Mouse (Mus musculus) MEL (cell line): ENCODE results near the gene Rpl18a. TPM values are rescaled to one million over a fixed set of nuclear protein-coding genes. Genes with fewer than 3 reads are reported as not detected.

ENCODE experiments used
- DNase-seq: peaks from one replicate; pipeline ENCODE4 v3.0.0; 2011; ENCODE audit warnings: low read depth, low spot score
- H3K27ac ChIP-seq: 2 replicates; pipeline ENCODE4 v1.5.1; 2012; ENCODE audit warnings: low read depth, mild to moderate bottlenecking, control low read depth, low read length, moderate library complexity; ENCODE audit not compliant: control insufficient read depth
- H3K27me3 ChIP-seq, 2 experiments: fragments of 150-350 bp in 1 of 2; sonication (generic) in 1 of 2; 2 replicates each; pipeline ENCODE4 v1.6.1; 2012; ENCODE audit warnings: low read length in 2 of 2, mild to moderate bottlenecking in 2 of 2, improper control_type of control experiment in 1 of 2, moderate library complexity in 1 of 2; ENCODE audit not compliant: insufficient read depth in 2 of 2, control insufficient read depth in 1 of 2
- H3K36me3 ChIP-seq, 2 experiments: 2 replicates each; pipeline ENCODE4 v1.6.1; 2012 to 2014; ENCODE audit warnings: low read length in 2 of 2, improper control_type of control experiment in 1 of 2, inconsistent platforms in 1 of 2, mild to moderate bottlenecking in 1 of 2; ENCODE audit not compliant: insufficient read depth in 2 of 2, control insufficient read depth in 1 of 2
- H3K4me1 ChIP-seq, 2 experiments: fragments of 150-350 bp in 1 of 2; sonication (generic) in 1 of 2; 2 replicates each; pipeline ENCODE4 v1.6.1; 2012; ENCODE audit warnings: low read length in 2 of 2, improper control_type of control experiment in 1 of 2, mild to moderate bottlenecking in 1 of 2; ENCODE audit not compliant: insufficient read depth in 2 of 2, control insufficient read depth in 1 of 2
- H3K4me3 ChIP-seq, 2 experiments: fragments of 150-350 bp in 1 of 2; sonication (generic) in 1 of 2; 2 replicates each; pipeline ENCODE4 v1.5.1; 2012; ENCODE audit warnings: low read depth in 2 of 2, low read length in 2 of 2, mild to moderate bottlenecking in 2 of 2, moderate library complexity in 2 of 2, control low read depth in 1 of 2, improper control_type of control experiment in 1 of 2; ENCODE audit not compliant: control insufficient read depth in 1 of 2, insufficient read depth in 1 of 2
- H3K79me2 ChIP-seq: 2 replicates; pipeline ENCODE4 v1.6.1; 2012; ENCODE audit warnings: mild to moderate bottlenecking, low read length, moderate library complexity; ENCODE audit not compliant: control insufficient read depth, poor library complexity, insufficient read depth
- H3K9ac ChIP-seq: 2 replicates; pipeline ENCODE4 v1.6.1; 2012; ENCODE audit warnings: low read depth, mild to moderate bottlenecking, control low read depth, low read length, moderate library complexity; ENCODE audit not compliant: control insufficient read depth, poor library complexity, severe bottlenecking
- H3K9me3 ChIP-seq: fragments of 150-350 bp; sonication (generic); replicated peaks from 2 replicates; pipeline ENCODE4 v1.6.1; 2012; ENCODE audit warnings: mild to moderate bottlenecking, low read length, improper control_type of control experiment, moderate library complexity; ENCODE audit not compliant: insufficient read depth
- CHD1 ChIP-seq: IDR thresholded peaks from 2 replicates; pipeline ENCODE4 v1.6.1; 2012; ENCODE audit warnings: low read depth, mild to moderate bottlenecking, inconsistent platforms, low read length, improper control_type of control experiment
- CHD2 ChIP-seq: IDR thresholded peaks from 2 replicates; pipeline ENCODE4 v1.6.1; 2011; ENCODE audit warnings: low read length, improper control_type of control experiment
- ELF1 ChIP-seq: IDR thresholded peaks from 2 replicates; pipeline ENCODE4 v1.6.1; 2014; ENCODE audit warnings: low read depth, mild to moderate bottlenecking, inconsistent platforms, low read length, improper control_type of control experiment, moderate library complexity
- HCFC1 ChIP-seq: IDR thresholded peaks from 2 replicates; pipeline ENCODE4 v1.6.1; 2012; ENCODE audit warnings: low read depth, mild to moderate bottlenecking, inconsistent platforms, low read length, improper control_type of control experiment, moderate library complexity
- KAT2A ChIP-seq: conservative IDR thresholded peaks from 2 replicates; pipeline ENCODE4 v1.6.1; 2012; ENCODE audit warnings: low read depth, low read length, improper control_type of control experiment, inconsistent platforms
- MAFK ChIP-seq: IDR thresholded peaks from 2 replicates; pipeline ENCODE4 v1.6.1; 2011; ENCODE audit warnings: low read depth, mild to moderate bottlenecking, low read length, improper control_type of control experiment, borderline replicate concordance
- MAX ChIP-seq: IDR thresholded peaks from 2 replicates; pipeline ENCODE4 v1.6.1; 2011; ENCODE audit warnings: low read length, improper control_type of control experiment
- MAZ ChIP-seq: IDR thresholded peaks from 2 replicates; pipeline ENCODE4 v1.6.1; 2012; ENCODE audit warnings: low read depth, mild to moderate bottlenecking, inconsistent platforms, low read length, improper control_type of control experiment
- MXI1 ChIP-seq: IDR thresholded peaks from 2 replicates; pipeline ENCODE4 v1.6.1; 2011; ENCODE audit warnings: mild to moderate bottlenecking, low read depth, low read length, improper control_type of control experiment
- NELFE ChIP-seq: IDR thresholded peaks from 2 replicates; pipeline ENCODE4 v1.6.1; 2011; ENCODE audit warnings: low read depth, low read length, improper control_type of control experiment
- POLR2A ChIP-seq, 2 experiments: IDR thresholded peaks; 2 replicates each; pipeline ENCODE4 v1.6.1; 2011 to 2012; ENCODE audit warnings: low read length in 2 of 2, mild to moderate bottlenecking in 2 of 2, control low read depth in 1 of 2, improper control_type of control experiment in 1 of 2, low read depth in 1 of 2, moderate library complexity in 1 of 2; ENCODE audit not compliant: control insufficient read depth in 1 of 2, insufficient read depth in 1 of 2, poor library complexity in 1 of 2
- POLR2AphosphoS2 ChIP-seq: IDR thresholded peaks from 2 replicates; pipeline ENCODE4 v1.6.1; 2011; ENCODE audit warnings: low read length, improper control_type of control experiment
- POLR2AphosphoS5 ChIP-seq: IDR thresholded peaks from 2 replicates; pipeline ENCODE4 v1.6.1; 2012; ENCODE audit warnings: low read depth, borderline replicate concordance, mild to moderate bottlenecking, inconsistent platforms, low read length, moderate library complexity, mixed read lengths
- RAD21 ChIP-seq: IDR thresholded peaks from 2 replicates; pipeline ENCODE4 v1.6.1; 2011; ENCODE audit warnings: mild to moderate bottlenecking, low read depth, low read length, improper control_type of control experiment
- RCOR1 ChIP-seq: IDR thresholded peaks from 2 replicates; pipeline ENCODE4 v1.6.1; 2012; ENCODE audit warnings: low read depth, mild to moderate bottlenecking, inconsistent platforms, low read length, improper control_type of control experiment
- SMC3 ChIP-seq: IDR thresholded peaks from 2 replicates; pipeline ENCODE4 v1.6.1; 2011; ENCODE audit warnings: low read depth, low read length, improper control_type of control experiment
- TBP ChIP-seq: IDR thresholded peaks from 2 replicates; pipeline ENCODE4 v1.8.0; 2011; ENCODE audit warnings: low read depth, low read length, improper control_type of control experiment
- USF1 ChIP-seq: IDR thresholded peaks from 2 replicates; pipeline ENCODE4 v1.6.1; 2014; ENCODE audit warnings: low read depth, mild to moderate bottlenecking, inconsistent platforms, low read length, improper control_type of control experiment, moderate library complexity
- ZC3H11A ChIP-seq: IDR thresholded peaks from 2 replicates; pipeline ENCODE4 v1.6.1; 2012; ENCODE audit warnings: low read depth, mild to moderate bottlenecking, inconsistent platforms, low read length, improper control_type of control experiment
- ZKSCAN1 ChIP-seq: IDR thresholded peaks from 2 replicates; pipeline ENCODE4 v1.6.1; 2012; ENCODE audit warnings: low read depth, mild to moderate bottlenecking, inconsistent platforms, low read length, improper control_type of control experiment, moderate library complexity
- ZMIZ1 ChIP-seq: IDR thresholded peaks from 2 replicates; pipeline ENCODE4 v1.6.1; 2012; ENCODE audit warnings: low read depth, mild to moderate bottlenecking, inconsistent platforms, low read length, improper control_type of control experiment, moderate library complexity
- ZNF384 ChIP-seq: IDR thresholded peaks from 2 replicates; pipeline ENCODE4 v1.6.1; 2012; ENCODE audit warnings: low read depth, mild to moderate bottlenecking, inconsistent platforms, low read length, improper control_type of control experiment
- polyA plus RNA-seq, 2 experiments: library from polyadenylated mRNA; stranded (reverse) in 1 of 2; unstranded in 1 of 2; fragments of >175 nt in 1 of 2; fragments of >200 nt in 1 of 2; gene quantifications; 2 replicates each; pipeline versions ENCODE4 v1.2.1 to v1.2.4; 2012; ENCODE audit warnings: low replicate concordance in 2 of 2, low read depth in 1 of 2; ENCODE audit not compliant: insufficient read length in 2 of 2, insufficient read depth in 1 of 2, missing spikeins in 1 of 2
- total RNA-seq: library from RNA; depleted of rRNA; stranded (reverse); fragments of 300-350 nt; gene quantifications from 2 replicates; pipeline ENCODE4 v1.2.3, GENCODE M21; 2012

Gene Rpl18a
- total and polyA plus RNA-seq, 3 experiments, result 5,399 to 5,671 TPM; not detected in 1

DNA sequence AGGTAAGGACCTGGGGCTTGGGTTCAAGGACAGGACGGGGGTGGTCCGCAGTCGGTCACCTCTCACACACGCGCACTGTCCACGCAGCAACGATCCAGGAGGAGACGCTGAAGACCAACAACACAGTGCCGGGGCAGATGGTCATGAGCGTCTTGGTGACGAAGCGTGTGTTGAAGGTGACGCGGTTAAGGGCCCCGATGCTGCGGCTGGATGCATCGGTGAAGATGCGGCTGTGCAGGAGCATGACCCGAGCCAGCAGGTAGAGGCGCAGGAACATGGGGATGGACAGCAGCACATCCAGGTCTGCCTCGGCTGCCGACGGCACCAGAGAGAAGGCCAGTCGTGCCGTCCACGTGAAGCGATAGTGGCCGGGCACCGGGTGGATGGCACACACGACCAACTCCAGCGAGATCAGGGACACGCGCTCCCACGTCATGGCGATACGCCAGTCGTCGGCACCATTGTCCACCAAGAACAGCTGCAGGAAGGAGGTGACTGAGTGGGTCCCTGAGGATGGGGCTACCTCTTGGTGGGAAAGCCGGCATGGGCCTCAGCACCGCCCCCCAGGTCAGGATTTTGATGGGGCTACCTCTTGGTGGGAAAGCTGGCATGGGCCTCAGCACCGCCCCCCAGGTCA lies 44.5 kb downstream of the Rpl18a start:
- no peak for TF ChIP-seq RAD21
- TF ChIP-seq HCFC1, result no peak
- no peak for TF ChIP-seq MAFK
- H3K27ac ChIP-seq, result no peak overlapping the region
- no peaks in the 10 kb centered on the region for H3K9me3 ChIP-seq
- H3K27me3 ChIP-seq, result no peaks in the 10 kb centered on the region
- peaks cover 0 to 20% of the 10 kb centered on the region in 2 experiments; a peak in 3 of 4 replicates for H3K4me1 ChIP-seq
- H3K9ac ChIP-seq, result no peak overlapping the region
- no peaks in the 10 kb centered on the region; a peak in 1 of 4 replicates for H3K36me3 ChIP-seq
- no peak for DNase-seq
- H3K79me2 ChIP-seq, result no peaks in the 10 kb centered on the region; the same call in 1 of the 2 replicates
- no peak overlapping the region for H3K4me3 ChIP-seq

DNA sequence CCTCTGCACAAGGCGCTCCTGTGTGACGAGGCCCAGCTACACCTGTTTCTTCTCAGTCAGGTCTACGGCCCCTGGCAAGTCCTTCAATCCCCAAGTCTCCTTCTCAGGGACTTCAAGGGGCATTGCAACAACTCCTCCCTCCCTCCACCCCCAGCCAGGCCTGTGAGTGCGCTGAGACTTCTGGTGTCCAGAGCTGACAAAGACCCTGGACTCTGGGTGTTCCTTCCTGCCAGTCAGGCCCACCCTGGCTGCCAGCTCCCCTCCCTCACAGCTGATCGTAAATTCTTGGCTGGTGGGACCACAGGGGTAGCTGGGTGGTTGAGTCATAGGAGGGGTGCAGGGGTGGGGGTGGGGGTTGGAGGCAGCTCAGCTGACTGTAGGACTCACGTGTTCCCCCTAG lies 45.4 kb downstream of the Rpl18a start:
- Histone ChIP-seq H3K9me3 (no peaks in the 10 kb centered on the region), H3K9ac (no peak overlapping the region), H3K27me3 (no peaks in the 10 kb centered on the region), H3K36me3 (no peaks in the 10 kb centered on the region), H3K79me2 (no peaks in the 10 kb centered on the region; the same call in 1 of the 2 replicates), H3K4me3 (no peak overlapping the region), H3K27ac (no peak overlapping the region), H3K4me1 (peaks cover 0 to 16% of the 10 kb centered on the region in 2 experiments; a peak in 3 of 4 replicates)
- no peak for TF ChIP-seq ZMIZ1
- TF ChIP-seq POLR2AphosphoS5, result no peak
- no peak for TF ChIP-seq ELF1
- no peak for TF ChIP-seq KAT2A
- no peak for TF ChIP-seq RCOR1
- no peak for TF ChIP-seq RAD21
- TF ChIP-seq POLR2AphosphoS2, result no peak
- no peak for DNase-seq

DNA sequence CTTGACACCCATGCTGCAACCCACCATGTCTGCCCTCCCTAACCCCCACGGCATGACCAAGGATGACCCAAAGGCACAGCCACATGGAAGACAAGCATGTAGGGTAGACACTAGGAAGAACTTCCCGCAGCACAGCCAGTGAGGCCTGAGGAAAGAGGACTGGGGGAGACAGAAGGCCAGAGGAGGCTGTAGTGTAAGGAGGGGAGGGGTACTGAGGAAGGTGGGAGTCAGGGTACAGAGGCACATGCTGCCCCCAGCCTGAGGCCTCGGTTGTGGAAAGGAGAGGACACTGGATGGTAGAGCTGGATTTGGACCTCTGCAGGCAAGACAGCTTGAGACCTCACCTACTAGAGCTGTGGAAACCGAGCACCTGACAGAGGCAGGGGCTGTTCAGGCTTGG lies 46.3 kb downstream of the Rpl18a start:
- Histone ChIP-seq H3K27me3 (no peaks in the 10 kb centered on the region), H3K4me3 (no peak overlapping the region), H3K36me3 (no peaks in the 10 kb centered on the region), H3K9ac (no peak overlapping the region), H3K9me3 (no peaks in the 10 kb centered on the region), H3K4me1 (peaks cover 0 to 10% of the 10 kb centered on the region in 2 experiments; a peak in 3 of 4 replicates), H3K79me2 (no peaks in the 10 kb centered on the region)
- DNase-seq, result no peak
- TF ChIP-seq MXI1 (no peak), NELFE (no peak), MAX (no peak), ELF1 (no peak), ZNF384 (no peak), POLR2AphosphoS2 (no peak), ZC3H11A (no peak), RCOR1 (no peak), USF1 (no peak), CHD2 (no peak), POLR2A (IDR thresholded peaks at IDR 0.05; ENCODE audit: control insufficient read depth in 1 of 2, insufficient read depth in 1 of 2, low read depth in 1 of 2, low read length in 2 of 2, poor library complexity in 1 of 2) (no peak), MAZ (no peak), TBP (no peak), CHD1 (no peak), SMC3 (no peak), ZKSCAN1 (no peak)
- TF ChIP-seq, all 39 proteins: peak for 0
- H3K27ac ChIP-seq, result no peak overlapping the region
